Mouse (Mus musculus): ENCODE data around the gene Mylk2.

DNA sequence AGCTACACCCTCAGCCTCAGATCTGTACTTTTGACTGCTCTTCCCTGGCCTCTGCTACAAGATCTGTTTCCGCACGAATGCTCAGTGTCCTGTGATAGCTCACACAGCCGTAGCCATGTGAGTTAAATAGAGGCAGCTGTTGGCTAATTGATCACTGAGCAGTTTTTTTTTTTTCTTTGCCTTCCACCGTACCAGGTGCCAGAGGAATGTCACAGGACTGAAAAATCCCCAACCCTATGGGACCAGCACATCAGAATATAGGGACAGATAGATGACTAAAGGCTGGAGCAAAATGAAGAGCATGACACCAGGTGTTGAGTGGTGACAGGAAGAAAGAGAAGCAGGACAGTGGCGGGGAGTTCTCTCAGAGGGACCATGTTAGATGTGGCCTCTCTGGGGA is 5.0 kb downstream of the Mylk2 start:
- TF ChIP-seq CTCF (IDR thresholded peaks at IDR 0.05; ENCODE audit: borderline replicate concordance, control insufficient read depth, extremely low read depth, insufficient read depth, low read length, poor library complexity) (no peak), POLR2A (IDR thresholded peaks at IDR 0.05; ENCODE audit: control insufficient read depth, extremely low read depth, insufficient read depth, low read length, poor library complexity) (no peak)

Data from thymus, adult 2 months (tissue).